Mouse (Mus musculus): ENCODE results near the gene Adamts17. TPM values are rescaled to one million over a fixed set of nuclear protein-coding genes. Genes with fewer than 3 reads are reported as not detected.

The Adamts17 gene
- polyA plus RNA-seq, 1 experiment from 2014 or later = 1.8 TPM

GRCm38 (mm10) chr7:67149707-67150106 lies 310.2 kb downstream of the Adamts17 start:
- no peak overlapping the region for H3K4me3 ChIP-seq (ENCODE audit: low read depth, low read length)
- H3K27me3 ChIP-seq (ENCODE audit: control insufficient read depth, insufficient read depth, low read length) = no peaks in the 10 kb centered on the region
- WGBS = 96% methylated on average over 16 of the region's 16 CpGs
- no peak overlapping the region for H3K9ac ChIP-seq (ENCODE audit: low read length)
- no peaks in the 10 kb centered on the region for H3K36me3 ChIP-seq (ENCODE audit: control insufficient read depth, insufficient read depth, low read length)
- no peak for DNase-seq (ENCODE audit: low spot score)
- H3K4me1 ChIP-seq (ENCODE audit: control insufficient read depth, insufficient read depth, low read length) = 0 out of 2 replicates have a peak, but pooled peaks cover 2% of the 10 kb centered on the region
- no peak overlapping the region for H3K27ac ChIP-seq (ENCODE audit: low read depth, low read length)
- no peak for ATAC-seq (ENCODE audit: insufficient read depth, low FRiP score, low TSS enrichment)
- H3K4me2 ChIP-seq (ENCODE audit: low read depth) = no peak overlapping the region
- no peaks in the 10 kb centered on the region for H3K9me3 ChIP-seq (ENCODE audit: control insufficient read depth, low read length)

GRCm38 (mm10) chr7:67152626-67153025 lies 313.1 kb downstream of the Adamts17 start:
- Histone ChIP-seq H3K9ac (ENCODE audit: low read length) (no peak overlapping the region), H3K27ac (ENCODE audit: low read depth, low read length) (no peak overlapping the region), H3K4me3 (ENCODE audit: low read depth, low read length) (no peak overlapping the region), H3K27me3 (ENCODE audit: control insufficient read depth, insufficient read depth, low read length) (no peaks in the 10 kb centered on the region), H3K4me1 (ENCODE audit: control insufficient read depth, insufficient read depth, low read length) (0 out of 2 replicates have a peak, but pooled peaks cover 2% of the 10 kb centered on the region), H3K36me3 (ENCODE audit: control insufficient read depth, insufficient read depth, low read length) (no peaks in the 10 kb centered on the region), H3K9me3 (ENCODE audit: control insufficient read depth, low read length) (no peaks in the 10 kb centered on the region), H3K4me2 (ENCODE audit: low read depth) (no peak overlapping the region)
- WGBS = 13% methylated on average over 3 of the region's 3 CpGs
- no peak for DNase-seq (ENCODE audit: low spot score)
- ATAC-seq (ENCODE audit: insufficient read depth, low FRiP score, low TSS enrichment) = no peak

- no peaks in the 10 kb centered on the region for H3K4me1 ChIP-seq (ENCODE audit: control insufficient read depth, insufficient read depth, low read length)
- no peaks in the 10 kb centered on the region for H3K9me3 ChIP-seq (ENCODE audit: control insufficient read depth, low read length)
- H3K9ac ChIP-seq (ENCODE audit: low read length) = no peak overlapping the region
- ATAC-seq (ENCODE audit: insufficient read depth, low FRiP score, low TSS enrichment) (no peak), DNase-seq (ENCODE audit: low spot score) (no peak)
- WGBS = 90% methylated on average over 8 of the region's 8 CpGs
- no peaks in the 10 kb centered on the region for H3K27me3 ChIP-seq (ENCODE audit: control insufficient read depth, insufficient read depth, low read length)
- no peak overlapping the region for H3K4me3 ChIP-seq (ENCODE audit: low read depth, low read length)
- no peak overlapping the region for H3K27ac ChIP-seq (ENCODE audit: low read depth, low read length)
- H3K4me2 ChIP-seq (ENCODE audit: low read depth) = no peak overlapping the region
- no peaks in the 10 kb centered on the region for H3K36me3 ChIP-seq (ENCODE audit: control insufficient read depth, insufficient read depth, low read length)
These were observed 322.6 kb downstream of the Adamts17 start for GRCm38 (mm10) chr7:67162135-67162534.

GRCm38 (mm10) chr7:67168288-67168687 lies 328.8 kb downstream of the Adamts17 start:
- Histone ChIP-seq H3K4me1 (ENCODE audit: control insufficient read depth, insufficient read depth, low read length) (no peaks in the 10 kb centered on the region), H3K27ac (ENCODE audit: low read depth, low read length) (no peak overlapping the region), H3K27me3 (ENCODE audit: control insufficient read depth, insufficient read depth, low read length) (no peaks in the 10 kb centered on the region), H3K9ac (ENCODE audit: low read length) (no peak overlapping the region), H3K9me3 (ENCODE audit: control insufficient read depth, low read length) (no peaks in the 10 kb centered on the region), H3K36me3 (ENCODE audit: control insufficient read depth, insufficient read depth, low read length) (no peaks in the 10 kb centered on the region), H3K4me3 (ENCODE audit: low read depth, low read length) (no peak overlapping the region), H3K4me2 (ENCODE audit: low read depth) (no peak overlapping the region)
- ATAC-seq (ENCODE audit: insufficient read depth, low FRiP score, low TSS enrichment) = no peak
- no peak for DNase-seq (ENCODE audit: low spot score)
- WGBS = 83% methylated on average over 9 of the region's 9 CpGs

GRCm38 (mm10) chr7:67168763-67169569 lies 329.4 kb downstream of the Adamts17 start:
- DNase-seq (ENCODE audit: low spot score) = no peak
- Histone ChIP-seq H3K9ac (ENCODE audit: low read length) (no peak overlapping the region), H3K27ac (ENCODE audit: low read depth, low read length) (no peak overlapping the region), H3K27me3 (ENCODE audit: control insufficient read depth, insufficient read depth, low read length) (no peaks in the 10 kb centered on the region), H3K4me3 (ENCODE audit: low read depth, low read length) (no peak overlapping the region), H3K4me2 (ENCODE audit: low read depth) (no peak overlapping the region), H3K36me3 (ENCODE audit: control insufficient read depth, insufficient read depth, low read length) (no peaks in the 10 kb centered on the region), H3K4me1 (ENCODE audit: control insufficient read depth, insufficient read depth, low read length) (no peaks in the 10 kb centered on the region), H3K9me3 (ENCODE audit: control insufficient read depth, low read length) (no peaks in the 10 kb centered on the region)
- WGBS = 75% methylated on average over 9 of the region's 9 CpGs
- no peak for ATAC-seq (ENCODE audit: insufficient read depth, low FRiP score, low TSS enrichment)

- no peak for DNase-seq (ENCODE audit: low spot score)
- Histone ChIP-seq H3K4me2 (ENCODE audit: low read depth) (no peak overlapping the region), H3K4me1 (ENCODE audit: control insufficient read depth, insufficient read depth, low read length) (no peaks in the 10 kb centered on the region), H3K9me3 (ENCODE audit: control insufficient read depth, low read length) (no peaks in the 10 kb centered on the region), H3K36me3 (ENCODE audit: control insufficient read depth, insufficient read depth, low read length) (no peaks in the 10 kb centered on the region), H3K27ac (ENCODE audit: low read depth, low read length) (no peak overlapping the region), H3K4me3 (ENCODE audit: low read depth, low read length) (no peak overlapping the region), H3K9ac (ENCODE audit: low read length) (no peak overlapping the region), H3K27me3 (ENCODE audit: control insufficient read depth, insufficient read depth, low read length) (no peaks in the 10 kb centered on the region)
- WGBS = 88% methylated on average over 2 of the region's 2 CpGs
- no peak for ATAC-seq (ENCODE audit: insufficient read depth, low FRiP score, low TSS enrichment)
These were observed 334.1 kb downstream of the Adamts17 start for GRCm38 (mm10) chr7:67173522-67174195.

GRCm38 (mm10) chr7:67183786-67184185 lies 344.3 kb downstream of the Adamts17 start:
- Histone ChIP-seq H3K27me3 (ENCODE audit: control insufficient read depth, insufficient read depth, low read length) (no peaks in the 10 kb centered on the region), H3K4me1 (ENCODE audit: control insufficient read depth, insufficient read depth, low read length) (no peaks in the 10 kb centered on the region), H3K9me3 (ENCODE audit: control insufficient read depth, low read length) (no peaks in the 10 kb centered on the region), H3K27ac (ENCODE audit: low read depth, low read length) (no peak overlapping the region), H3K4me2 (ENCODE audit: low read depth) (no peak overlapping the region), H3K9ac (ENCODE audit: low read length) (no peak overlapping the region), H3K4me3 (ENCODE audit: low read depth, low read length) (no peak overlapping the region), H3K36me3 (ENCODE audit: control insufficient read depth, insufficient read depth, low read length) (no peaks in the 10 kb centered on the region)
- DNase-seq (ENCODE audit: low spot score) (no peak), ATAC-seq (ENCODE audit: insufficient read depth, low FRiP score, low TSS enrichment) (no peak)
- WGBS = 11% methylated on average over 4 of the region's 4 CpGs

- no peak overlapping the region for H3K4me3 ChIP-seq (ENCODE audit: low read depth, low read length)
- no peaks in the 10 kb centered on the region for H3K36me3 ChIP-seq (ENCODE audit: control insufficient read depth, insufficient read depth, low read length)
- H3K4me1 ChIP-seq (ENCODE audit: control insufficient read depth, insufficient read depth, low read length) = no peaks in the 10 kb centered on the region
- DNase-seq (ENCODE audit: low spot score) = peak; percentile 71
- no peaks in the 10 kb centered on the region for H3K27me3 ChIP-seq (ENCODE audit: control insufficient read depth, insufficient read depth, low read length)
- H3K4me2 ChIP-seq (ENCODE audit: low read depth) = no peak overlapping the region
- WGBS = 25% methylated on average over 10 of the region's 10 CpGs
- H3K27ac ChIP-seq (ENCODE audit: low read depth, low read length) = no peak overlapping the region
- H3K9me3 ChIP-seq (ENCODE audit: control insufficient read depth, low read length) = no peaks in the 10 kb centered on the region
- no peak for ATAC-seq (ENCODE audit: insufficient read depth, low FRiP score, low TSS enrichment)
- no peak overlapping the region for H3K9ac ChIP-seq (ENCODE audit: low read length)
These were observed 359.9 kb downstream of the Adamts17 start for GRCm38 (mm10) chr7:67199412-67199811.

Measured in neural tube, embryonic 11.5 days (tissue).